Mouse (Mus musculus): Measurements from ENCODE around the gene Nipal4. TPM values are rescaled to one million over a fixed set of nuclear protein-coding genes. Genes with fewer than 3 reads are reported as not detected.

Gene Nipal4
- total RNA-seq (2021) (under 1 TPM; 0.11 to 0.18 TPM), polyA plus RNA-seq (2012; rRNA removed) (0.18 and 0.20 TPM in 2 replicates)
- long read RNA-seq = 0 reads

DNA sequence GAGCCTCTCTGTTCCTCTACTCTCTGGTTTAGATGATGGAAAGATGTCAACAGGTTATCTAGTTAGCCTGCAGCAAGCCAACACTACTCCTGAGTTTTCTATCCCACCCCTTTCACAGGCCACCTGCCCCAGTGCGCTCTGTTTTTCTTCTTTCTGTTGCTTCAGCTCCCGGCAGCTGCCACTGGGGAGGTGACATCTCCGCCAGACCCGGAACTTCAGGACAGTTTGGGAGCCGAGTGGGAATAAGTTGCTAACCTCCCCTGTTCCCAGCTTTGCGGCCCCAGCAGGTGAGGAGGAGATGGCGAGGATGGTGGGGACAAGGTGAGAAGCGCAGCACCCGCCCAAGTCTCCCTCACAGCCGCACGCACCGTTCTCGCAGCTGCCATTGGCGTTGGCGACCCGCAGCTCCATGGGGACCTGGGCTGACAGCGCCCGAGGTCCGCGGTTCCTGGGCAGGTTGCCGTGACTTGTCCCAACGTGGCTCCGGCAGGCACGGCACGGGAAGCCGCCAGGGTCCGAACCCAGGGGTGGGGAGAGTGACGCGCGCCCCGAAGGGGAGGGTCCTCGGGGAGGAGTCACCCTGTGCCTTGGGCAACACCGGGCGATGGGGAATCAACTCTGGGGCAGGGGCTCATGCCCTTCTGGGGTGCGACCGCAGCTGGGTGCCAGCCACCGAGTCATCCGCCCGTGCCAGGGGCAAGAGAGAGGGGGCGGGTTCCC lies at the start of gene Nipal4:
TSS of gene Nipal4 (minus strand) at position 643 of the 720 bp plus-strand sequence.
- Histone ChIP-seq H3K27ac (no peak within 1 kb of the TSS), H3K27me3 (ENCODE audit: control insufficient read depth, insufficient read depth, low read length) (peaks cover 5% of the 10 kb centered on the region), H3K4me3 (peak within 1 kb of the TSS; percentile 39), H3K36me3 (ENCODE audit: control insufficient read depth, insufficient read depth, low read length) (no peaks in the 10 kb centered on the region), H3K4me1 (ENCODE audit: control insufficient read depth, insufficient read depth, low read length) (no peaks in the 10 kb centered on the region), H3K79me2 (replicated peaks; ENCODE audit: control insufficient read depth, insufficient read depth, low read length) (no peaks in the 10 kb centered on the region), H3K9ac (ENCODE audit: low read depth, low read length) (peak within 1 kb of the TSS; percentile 55)
- no peak for TF ChIP-seq EP300 (IDR thresholded peaks at IDR 0.05; ENCODE audit: insufficient read depth, low read depth, low read length)
- no peak for TF ChIP-seq POLR2A (IDR thresholded peaks at IDR 0.05; ENCODE audit: insufficient read depth, low read depth, low read length)
- TF ChIP-seq CTCF (IDR thresholded peaks at IDR 0.05) = no peak
- peak in 1 of 2 experiments; percentile 13 for DNase-seq
- intact Hi-C loops (cut with DNase I) = no loop called here
- 3% methylated on average over 40 of the region's 40 CpGs for WGBS

DNA sequence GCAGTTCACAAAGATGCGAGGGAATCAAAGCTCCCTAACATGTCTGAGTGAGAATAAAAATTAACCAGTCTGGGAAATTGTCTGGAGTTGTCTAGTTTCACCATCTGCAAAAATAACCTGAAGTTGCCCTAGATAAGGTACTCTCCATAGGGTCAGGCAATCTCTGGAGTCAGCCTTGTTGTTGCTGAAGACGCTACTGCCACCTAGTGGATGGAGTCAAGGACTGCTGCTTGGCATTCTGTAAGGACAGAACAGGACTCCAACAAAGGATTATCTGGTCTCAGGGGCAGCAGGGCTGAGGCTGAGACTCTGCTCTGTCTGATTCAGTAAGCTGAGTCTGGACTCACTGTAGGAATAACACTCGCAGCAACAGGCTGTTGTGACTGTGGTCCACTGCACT lies 49.0 kb upstream of the Nipal4 start:
- Histone ChIP-seq H3K79me2 (replicated peaks; ENCODE audit: control insufficient read depth, insufficient read depth, low read length) (no peaks in the 10 kb centered on the region), H3K4me1 (ENCODE audit: control insufficient read depth, insufficient read depth, low read length) (peaks cover 4% of the 10 kb centered on the region), H3K27me3 (ENCODE audit: control insufficient read depth, insufficient read depth, low read length) (no peaks in the 10 kb centered on the region), H3K27ac (no peak overlapping the region), H3K4me3 (no peak overlapping the region), H3K9ac (ENCODE audit: low read depth, low read length) (no peak overlapping the region), H3K36me3 (ENCODE audit: control insufficient read depth, insufficient read depth, low read length) (no peaks in the 10 kb centered on the region)
- WGBS = 12% methylated on average over 3 of the region's 3 CpGs
- TF ChIP-seq POLR2A (IDR thresholded peaks at IDR 0.05; ENCODE audit: insufficient read depth, low read depth, low read length) (no peak), EP300 (IDR thresholded peaks at IDR 0.05; ENCODE audit: insufficient read depth, low read depth, low read length) (peak; percentile 87), CTCF (IDR thresholded peaks at IDR 0.05) (peak; percentile 96)
- intact Hi-C loops (cut with DNase I) = loop anchor here (1.0 to 5.0 kb wide), 3 partner anchors 87 to 198 kb away; partner anchors contain the start of gene Gm12166
- DNase-seq = peak; percentile 42 to 58

DNA sequence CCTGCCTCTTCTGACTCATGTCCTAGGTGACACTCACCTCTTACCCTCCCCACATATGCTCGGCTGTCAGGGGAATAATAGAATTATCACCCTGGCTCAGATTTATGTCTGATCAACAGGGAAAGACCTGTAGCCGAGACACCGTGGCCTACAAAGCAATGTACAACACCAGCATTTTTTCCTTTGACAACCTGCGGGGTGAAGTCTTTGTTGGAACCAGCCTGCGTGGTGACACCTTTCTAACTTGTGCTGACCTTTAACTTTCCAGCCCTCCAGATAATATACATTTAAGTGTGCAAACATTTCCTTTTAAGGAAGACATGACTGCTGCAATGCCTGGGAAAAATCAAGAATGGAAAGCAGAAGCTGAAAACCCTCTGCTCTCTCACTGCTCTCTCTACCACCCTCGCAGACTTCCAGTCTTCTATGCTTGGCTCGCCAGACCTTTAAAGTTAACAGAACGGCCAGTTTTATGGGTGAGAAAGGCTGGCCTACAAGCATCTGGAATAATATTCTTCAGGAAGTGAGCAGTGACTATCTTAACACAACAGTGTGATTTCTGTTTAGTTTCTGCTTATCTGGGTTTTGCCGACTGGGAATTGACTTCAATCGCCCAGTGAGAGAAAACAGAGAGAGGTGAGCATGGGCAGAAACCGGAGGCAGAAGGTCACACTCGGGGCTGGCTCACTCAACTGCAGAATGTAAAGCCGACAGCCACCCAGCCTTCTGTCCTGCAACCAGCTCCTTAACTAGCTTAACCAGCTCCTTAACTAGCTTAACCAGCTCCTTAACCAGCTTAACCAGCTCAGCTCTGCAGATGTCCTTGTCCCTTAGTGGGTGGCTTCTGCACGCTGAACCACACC lies 48.3 kb upstream of the Nipal4 start:
- peak; percentile 18 to 25 for DNase-seq
- Histone ChIP-seq H3K9ac (ENCODE audit: low read depth, low read length) (0 out of 2 replicates have a peak overlapping the region, but pooled peaks have one; percentile 15), H3K27ac (no peak overlapping the region), H3K36me3 (ENCODE audit: control insufficient read depth, insufficient read depth, low read length) (no peaks in the 10 kb centered on the region), H3K4me1 (ENCODE audit: control insufficient read depth, insufficient read depth, low read length) (peaks cover 4% of the 10 kb centered on the region), H3K4me3 (no peak overlapping the region), H3K79me2 (replicated peaks; ENCODE audit: control insufficient read depth, insufficient read depth, low read length) (no peaks in the 10 kb centered on the region), H3K27me3 (ENCODE audit: control insufficient read depth, insufficient read depth, low read length) (no peaks in the 10 kb centered on the region)
- no peak for TF ChIP-seq POLR2A (IDR thresholded peaks at IDR 0.05; ENCODE audit: insufficient read depth, low read depth, low read length)
- TF ChIP-seq EP300 (IDR thresholded peaks at IDR 0.05; ENCODE audit: insufficient read depth, low read depth, low read length) = no peak
- TF ChIP-seq CTCF (IDR thresholded peaks at IDR 0.05) = no peak
- intact Hi-C loops (cut with DNase I) = loop anchor here (1.0 to 5.0 kb wide), 3 partner anchors 86 to 197 kb away; partner anchors contain the start of gene Gm12166
- 37% methylated on average over 14 of the region's 14 CpGs for WGBS

DNA sequence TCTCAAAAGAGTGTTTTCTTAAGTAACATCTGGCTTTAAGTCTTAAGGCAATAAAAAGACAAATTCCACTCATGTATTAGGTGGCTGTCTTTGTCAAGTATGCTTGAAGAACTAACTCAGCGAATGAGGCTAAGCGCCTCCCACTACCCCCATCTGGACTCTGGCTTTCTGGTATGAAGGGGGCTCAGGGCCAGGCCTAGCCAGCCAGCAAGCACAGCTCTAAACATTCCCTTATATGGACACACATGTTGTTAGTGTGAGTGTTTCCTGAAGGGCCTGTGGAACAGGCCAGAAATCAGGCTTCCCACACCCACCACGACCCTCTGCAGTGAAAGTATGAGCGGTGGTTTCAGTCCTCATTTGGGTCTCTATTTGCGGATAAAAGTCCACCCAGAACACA lies 47.5 kb upstream of the Nipal4 start:
- Histone ChIP-seq H3K27me3 (ENCODE audit: control insufficient read depth, insufficient read depth, low read length) (no peaks in the 10 kb centered on the region), H3K79me2 (replicated peaks; ENCODE audit: control insufficient read depth, insufficient read depth, low read length) (no peaks in the 10 kb centered on the region), H3K4me1 (ENCODE audit: control insufficient read depth, insufficient read depth, low read length) (peaks cover 4% of the 10 kb centered on the region), H3K4me3 (no peak overlapping the region), H3K27ac (no peak overlapping the region), H3K36me3 (ENCODE audit: control insufficient read depth, insufficient read depth, low read length) (no peaks in the 10 kb centered on the region), H3K9ac (ENCODE audit: low read depth, low read length) (no peak overlapping the region)
- intact Hi-C loops (cut with DNase I) = loop anchor here (2.0 kb wide), 1 partner anchor 85 kb away; no protein-coding TSS in a partner anchor
- DNase-seq = no peak
- TF ChIP-seq POLR2A (IDR thresholded peaks at IDR 0.05; ENCODE audit: insufficient read depth, low read depth, low read length) (no peak), EP300 (IDR thresholded peaks at IDR 0.05; ENCODE audit: insufficient read depth, low read depth, low read length) (no peak), CTCF (IDR thresholded peaks at IDR 0.05) (no peak)
- WGBS = 62% methylated on average over 5 of the region's 5 CpGs

DNA sequence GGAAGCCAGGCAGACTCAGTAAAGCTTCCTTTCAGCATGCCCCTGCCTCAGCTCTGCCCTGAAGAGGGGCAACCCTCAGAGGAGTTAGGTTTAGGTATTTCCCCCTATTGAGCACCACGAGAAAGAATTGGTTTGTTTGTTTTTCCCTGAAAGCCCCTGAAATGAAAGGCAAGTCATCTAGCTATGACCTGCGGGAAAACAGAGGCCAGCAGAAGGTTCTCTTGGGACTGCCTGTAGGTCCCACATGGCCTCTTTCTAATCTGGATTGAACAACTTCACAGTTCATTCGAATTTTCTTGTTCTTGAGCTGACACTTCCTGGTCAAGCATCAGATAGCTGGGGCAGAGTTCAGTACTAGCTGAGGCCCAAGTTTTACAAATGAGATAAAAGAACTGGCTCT lies 45.5 kb upstream of the Nipal4 start:
- Histone ChIP-seq H3K4me3 (no peak overlapping the region), H3K9ac (ENCODE audit: low read depth, low read length) (no peak overlapping the region), H3K79me2 (replicated peaks; ENCODE audit: control insufficient read depth, insufficient read depth, low read length) (no peaks in the 10 kb centered on the region), H3K36me3 (ENCODE audit: control insufficient read depth, insufficient read depth, low read length) (no peaks in the 10 kb centered on the region), H3K27ac (no peak overlapping the region), H3K4me1 (ENCODE audit: control insufficient read depth, insufficient read depth, low read length) (peaks cover 4% of the 10 kb centered on the region), H3K27me3 (ENCODE audit: control insufficient read depth, insufficient read depth, low read length) (no peaks in the 10 kb centered on the region)
- no peak for DNase-seq
- TF ChIP-seq CTCF (IDR thresholded peaks at IDR 0.05) = no peak
- TF ChIP-seq EP300 (IDR thresholded peaks at IDR 0.05; ENCODE audit: insufficient read depth, low read depth, low read length) = no peak
- no peak for TF ChIP-seq POLR2A (IDR thresholded peaks at IDR 0.05; ENCODE audit: insufficient read depth, low read depth, low read length)
- 40% methylated on average over 3 of the region's 3 CpGs for WGBS
- intact Hi-C loops (cut with DNase I) = no loop called here

All from heart, adult 2 months (tissue).